Mouse (Mus musculus) kidney, postnatal 0 days (tissue): ENCODE results near the gene Itgb1. TPM values are rescaled to one million over a fixed set of nuclear protein-coding genes. Genes with fewer than 3 reads are reported as not detected.

Experiments
- ATAC-seq: fragments of 200-750 bp; cut with Nextera tagmentation; replicated peaks from 2 replicates; pipeline ENCODE4 v1.8.0; 2017; ENCODE audit warnings: low read depth, moderate number of reproducible peaks, moderate TSS enrichment, moderate library complexity; ENCODE audit not compliant: low FRiP score
- DNase-seq: peaks from one replicate; pipeline ENCODE4 v3.0.0-alpha.2; 2016; ENCODE audit warnings: low spot score
- H3K27ac ChIP-seq: fragments of 300-500 bp; sonication (generic); 2 replicates; pipeline ENCODE4 v1.5.1; 2014; ENCODE audit warnings: mild to moderate bottlenecking
- H3K27me3 ChIP-seq: fragments of 300-500 bp; sonication (generic); 2 replicates; pipeline ENCODE4 v1.6.1; 2014; ENCODE audit warnings: low read length, mixed read lengths; ENCODE audit not compliant: insufficient read depth
- H3K36me3 ChIP-seq: fragments of 300-500 bp; sonication (generic); 2 replicates; pipeline ENCODE4 v1.6.1; 2014; ENCODE audit warnings: low read length, mixed read lengths; ENCODE audit not compliant: insufficient read depth
- H3K4me1 ChIP-seq: fragments of 300-500 bp; sonication (generic); replicated peaks from 2 replicates; pipeline ENCODE4 v1.6.1; 2014; ENCODE audit warnings: antibody characterized with exemption, low read length, mixed read lengths; ENCODE audit not compliant: insufficient read depth
- H3K4me2 ChIP-seq: fragments of 300-500 bp; sonication (generic); 2 replicates; pipeline ENCODE4 v1.6.1; 2014; ENCODE audit warnings: mild to moderate bottlenecking, low read length, moderate library complexity, mixed read lengths
- H3K4me3 ChIP-seq: fragments of 300-500 bp; sonication (generic); replicated peaks from 2 replicates; pipeline ENCODE4 v1.5.1; 2014; ENCODE audit warnings: low read depth, low read length
- H3K9ac ChIP-seq: fragments of 300-500 bp; sonication (generic); 2 replicates; pipeline ENCODE4 v1.6.1; 2014; ENCODE audit warnings: low read depth, low read length
- H3K9me3 ChIP-seq: fragments of 300-500 bp; sonication (generic); replicated peaks from 2 replicates; pipeline ENCODE4 v1.6.1; 2016; ENCODE audit warnings: low read length, inconsistent platforms, mixed read lengths
- CTCF ChIP-seq: IDR thresholded peaks from 2 replicates; pipeline ENCODE4 v1.5.1; 2016; ENCODE audit warnings: antibody characterized with exemption, low read depth, mild to moderate bottlenecking, moderate library complexity
- WGBS: fragments of 180-500 bp; shearing (Covaris S2); extraction: QIAGEN DNeasy Blood & Tissue Kit; methylation state at CpG from one replicate; pipeline ENCODE4 v1.1.7; 2014; 5-methylcytosine and 5-hydroxymethylcytosine counted together
- polyA plus RNA-seq: library from polyadenylated mRNA; unstranded; fragments of >200 nt; fragmentation: Nextera tagmentation; extraction: Ambion mirVana; gene quantifications from 2 replicates; pipeline ENCODE4 v1.2.1, GENCODE M21; 2015

Gene Itgb1
- 302 and 312 TPM in 2 replicates for polyA plus RNA-seq

GRCm38 (mm10) chr8:128685507-128686428, at the start of gene Itgb1:
Gene Itgb1 (plus strand): TSS chr8:128685654.
- DNase-seq (peak; percentile 97), ATAC-seq (peak; percentile 95)
- peaks cover 7% of the 10 kb centered on the region for H3K4me1 ChIP-seq
- under 1% methylated on average over 105 of the region's 113 CpGs for WGBS
- H3K4me2 ChIP-seq = peak within 1 kb of the TSS; percentile 75
- peak; percentile 45 for TF ChIP-seq CTCF
- peak within 1 kb of the TSS; percentile 92 for H3K4me3 ChIP-seq
- H3K27me3 ChIP-seq = no peaks in the 10 kb centered on the region
- peak within 1 kb of the TSS; percentile 99 for H3K27ac ChIP-seq
- H3K36me3 ChIP-seq = no peaks in the 10 kb centered on the region
- peak within 1 kb of the TSS; percentile 99 for H3K9ac ChIP-seq
- no peaks in the 10 kb centered on the region for H3K9me3 ChIP-seq

GRCm38 (mm10) chr8:128643104-128643503, 42.4 kb upstream of the Itgb1 start:
- WGBS = 70% methylated on average over 1 of the region's 1 CpGs
- no peaks in the 10 kb centered on the region for H3K36me3 ChIP-seq
- no peaks in the 10 kb centered on the region for H3K4me1 ChIP-seq
- H3K27me3 ChIP-seq = no peaks in the 10 kb centered on the region
- no peak overlapping the region for H3K9ac ChIP-seq
- H3K4me3 ChIP-seq = no peak overlapping the region
- H3K9me3 ChIP-seq = no peaks in the 10 kb centered on the region
- H3K27ac ChIP-seq = no peak overlapping the region
- DNase-seq = no peak
- TF ChIP-seq CTCF = no peak
- H3K4me2 ChIP-seq = no peak overlapping the region
- no peak for ATAC-seq

GRCm38 (mm10) chr8:128645452-128645851, 40.0 kb upstream of the Itgb1 start:
- no peaks in the 10 kb centered on the region for H3K9me3 ChIP-seq
- no peaks in the 10 kb centered on the region for H3K27me3 ChIP-seq
- H3K9ac ChIP-seq = no peak overlapping the region
- ATAC-seq (no peak), DNase-seq (no peak)
- H3K4me3 ChIP-seq = no peak overlapping the region
- H3K4me1 ChIP-seq = no peaks in the 10 kb centered on the region
- no peaks in the 10 kb centered on the region for H3K36me3 ChIP-seq
- no peak overlapping the region for H3K27ac ChIP-seq
- TF ChIP-seq CTCF = no peak
- no peak overlapping the region for H3K4me2 ChIP-seq

GRCm38 (mm10) chr8:128646456-128646855, 39.0 kb upstream of the Itgb1 start:
- ATAC-seq (no peak), DNase-seq (no peak)
- Histone ChIP-seq H3K27ac (no peak overlapping the region), H3K27me3 (no peaks in the 10 kb centered on the region), H3K4me3 (no peak overlapping the region), H3K9me3 (no peaks in the 10 kb centered on the region), H3K9ac (no peak overlapping the region), H3K4me2 (no peak overlapping the region), H3K4me1 (no peaks in the 10 kb centered on the region), H3K36me3 (no peaks in the 10 kb centered on the region)
- WGBS = 75% methylated on average over 5 of the region's 5 CpGs
- TF ChIP-seq CTCF = no peak

GRCm38 (mm10) chr8:128648071-128648470, 37.4 kb upstream of the Itgb1 start:
- DNase-seq = no peak
- no peak for TF ChIP-seq CTCF
- H3K4me1 ChIP-seq = no peaks in the 10 kb centered on the region

DNA sequence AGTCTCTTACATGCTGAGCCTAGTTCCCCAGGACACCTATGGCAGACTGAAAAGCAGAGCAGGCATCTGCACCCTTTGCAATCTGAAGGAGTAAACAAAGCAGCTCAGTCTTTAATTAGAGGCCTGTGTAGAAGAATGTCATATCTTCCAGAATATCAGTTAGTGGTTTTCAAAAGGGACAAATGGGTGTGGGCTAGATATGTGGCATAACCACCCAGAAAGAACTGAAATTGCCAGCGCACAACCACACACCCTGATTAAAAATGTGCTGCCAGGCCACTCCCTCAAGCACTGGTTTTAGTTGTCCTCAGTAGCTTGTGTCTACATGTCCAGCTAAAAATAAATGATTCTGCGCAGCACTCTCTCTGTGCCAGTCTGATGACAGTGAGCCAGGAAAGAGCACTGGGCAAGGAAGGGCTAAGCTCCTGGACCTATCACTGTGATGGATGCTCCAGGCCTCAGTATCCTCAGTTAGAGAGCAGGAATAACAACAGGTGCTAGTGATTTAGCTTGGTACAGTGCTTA, 35.1 kb upstream of the Itgb1 start:
- Histone ChIP-seq H3K4me3 (no peak overlapping the region), H3K27ac (no peak overlapping the region), H3K36me3 (no peaks in the 10 kb centered on the region), H3K4me2 (no peak overlapping the region), H3K27me3 (no peaks in the 10 kb centered on the region), H3K4me1 (no peaks in the 10 kb centered on the region), H3K9ac (no peak overlapping the region), H3K9me3 (no peaks in the 10 kb centered on the region)
- TF ChIP-seq CTCF = no peak
- 95% methylated on average over 2 of the region's 2 CpGs for WGBS
- ATAC-seq = no peak
- no peak for DNase-seq

More at GRCm38 (mm10) chr8:128648071-128648470, 37.4 kb upstream of the Itgb1 start:
- ATAC-seq = no peak
- H3K27ac ChIP-seq = no peak overlapping the region
- no peaks in the 10 kb centered on the region for H3K36me3 ChIP-seq
- no peak overlapping the region for H3K9ac ChIP-seq
- no peak overlapping the region for H3K4me2 ChIP-seq
- no peak overlapping the region for H3K4me3 ChIP-seq
- no peaks in the 10 kb centered on the region for H3K9me3 ChIP-seq
- H3K27me3 ChIP-seq = no peaks in the 10 kb centered on the region
